Mouse (Mus musculus) embryonic facial prominence, embryonic 11.5 days (tissue): ENCODE measurements around the gene Pik3r6. TPM values are rescaled to one million over a fixed set of nuclear protein-coding genes. Genes with fewer than 3 reads are reported as not detected.

Experiments used
- ATAC-seq: fragments of 200-750 bp; cut with Nextera tagmentation; replicated peaks from 2 replicates; pipeline ENCODE4 v1.8.0; 2017; ENCODE audit warnings: low read depth; ENCODE audit not compliant: insufficient number of reproducible peaks, low FRiP score, low TSS enrichment
- DNase-seq: peaks from one replicate; pipeline ENCODE4 v3.0.0-alpha.2; 2015; ENCODE audit warnings: low spot score
- H3K27ac ChIP-seq: fragments of 300-500 bp; sonication (generic); replicated peaks from 2 replicates; pipeline ENCODE4 v1.5.1; 2014; ENCODE audit warnings: mild to moderate bottlenecking, low read depth, low read length, control low read depth
- H3K27me3 ChIP-seq: fragments of 300-500 bp; sonication (generic); 2 replicates; pipeline ENCODE4 v1.6.1; 2014; ENCODE audit warnings: mild to moderate bottlenecking, low read length, moderate library complexity, mixed read lengths; ENCODE audit not compliant: control insufficient read depth, insufficient read depth
- H3K36me3 ChIP-seq: fragments of 300-500 bp; sonication (generic); replicated peaks from 2 replicates; pipeline ENCODE4 v1.6.1; 2014; ENCODE audit warnings: low read depth, mild to moderate bottlenecking, low read length, moderate library complexity, mixed read lengths; ENCODE audit not compliant: control insufficient read depth, insufficient read depth
- H3K4me1 ChIP-seq: fragments of 300-500 bp; sonication (generic); 2 replicates; pipeline ENCODE4 v1.6.1; 2014; ENCODE audit warnings: low read length, mixed read lengths; ENCODE audit not compliant: control insufficient read depth, insufficient read depth
- H3K4me2 ChIP-seq: fragments of 300-500 bp; sonication (generic); 2 replicates; pipeline ENCODE4 v1.6.1; 2014; ENCODE audit warnings: low read depth, mild to moderate bottlenecking, control low read depth, low read length, moderate library complexity
- H3K4me3 ChIP-seq: fragments of 300-500 bp; sonication (generic); 2 replicates; pipeline ENCODE4 v1.5.1; 2014; ENCODE audit warnings: low read depth, low read length, control low read depth
- H3K9ac ChIP-seq: fragments of 300-500 bp; sonication (generic); replicated peaks from 2 replicates; pipeline ENCODE4 v1.6.1; 2014; ENCODE audit warnings: mild to moderate bottlenecking, control low read depth, low read length
- H3K9me3 ChIP-seq: fragments of 300-500 bp; sonication (generic); replicated peaks from 2 replicates; pipeline ENCODE4 v1.6.1; 2016; ENCODE audit warnings: mild to moderate bottlenecking, low read length, inconsistent platforms, mixed read lengths; ENCODE audit not compliant: control insufficient read depth
- WGBS: fragments of 180-500 bp; shearing (Covaris S2); extraction: QIAGEN DNeasy Blood & Tissue Kit; methylation state at CpG from one replicate; pipeline ENCODE4 v1.1.7; 2014; 5-methylcytosine and 5-hydroxymethylcytosine counted together
- polyA plus RNA-seq: library from polyadenylated mRNA; unstranded; fragments of >200 nt; fragmentation: Nextera tagmentation; extraction: Ambion mirVana; gene quantifications from 2 replicates; pipeline ENCODE4 v1.2.1, GENCODE M21; 2014

Pik3r6 gene
- polyA plus RNA-seq, 1 experiment from 2014 or later = 1.2 TPM

DNA sequence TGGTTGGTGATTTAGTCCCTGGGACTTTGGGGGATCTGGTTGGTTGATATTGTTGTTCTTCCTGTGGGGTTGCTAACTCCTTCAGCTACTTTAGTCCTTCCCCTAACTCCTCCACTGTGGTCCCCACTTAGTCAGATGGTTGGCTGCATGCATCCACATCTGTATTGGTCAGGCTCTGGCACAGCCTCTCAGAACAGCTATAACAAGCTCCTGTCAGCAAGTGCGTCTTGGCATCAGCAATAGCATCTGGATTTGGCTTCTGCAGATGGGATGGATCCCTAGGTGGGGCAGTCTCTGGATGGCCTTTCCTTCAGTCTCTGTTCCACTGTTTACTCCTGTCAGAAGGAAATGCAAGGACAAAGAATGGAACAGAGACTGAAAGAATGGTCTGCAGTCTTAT is 74.3 kb downstream of the Pik3r6 start:
- no peak overlapping the region for H3K27ac ChIP-seq
- H3K9me3 ChIP-seq = no peaks in the 10 kb centered on the region
- H3K4me1 ChIP-seq = no peaks in the 10 kb centered on the region; the same call in 1 of the 2 replicates
- H3K4me2 ChIP-seq = no peak overlapping the region
- ATAC-seq (no peak), DNase-seq (no peak)
- H3K27me3 ChIP-seq = no peaks in the 10 kb centered on the region
- H3K9ac ChIP-seq = no peak overlapping the region
- H3K4me3 ChIP-seq = no peak overlapping the region
- WGBS = 88% methylated on average over 1 of the region's 1 CpGs
- no peaks in the 10 kb centered on the region for H3K36me3 ChIP-seq

GRCm38 (mm10) chr11:68579462-68579881 is 76.7 kb downstream of the Pik3r6 start:
- H3K9ac ChIP-seq = no peak overlapping the region
- WGBS = 24% methylated on average over 9 of the region's 9 CpGs
- no peak overlapping the region for H3K4me2 ChIP-seq
- H3K27me3 ChIP-seq = no peaks in the 10 kb centered on the region
- DNase-seq = peak; percentile 55
- no peaks in the 10 kb centered on the region for H3K9me3 ChIP-seq
- no peak for ATAC-seq
- H3K4me1 ChIP-seq = no peaks in the 10 kb centered on the region; the same call in 1 of the 2 replicates
- no peaks in the 10 kb centered on the region for H3K36me3 ChIP-seq
- no peak overlapping the region for H3K27ac ChIP-seq
- H3K4me3 ChIP-seq = no peak overlapping the region

DNA sequence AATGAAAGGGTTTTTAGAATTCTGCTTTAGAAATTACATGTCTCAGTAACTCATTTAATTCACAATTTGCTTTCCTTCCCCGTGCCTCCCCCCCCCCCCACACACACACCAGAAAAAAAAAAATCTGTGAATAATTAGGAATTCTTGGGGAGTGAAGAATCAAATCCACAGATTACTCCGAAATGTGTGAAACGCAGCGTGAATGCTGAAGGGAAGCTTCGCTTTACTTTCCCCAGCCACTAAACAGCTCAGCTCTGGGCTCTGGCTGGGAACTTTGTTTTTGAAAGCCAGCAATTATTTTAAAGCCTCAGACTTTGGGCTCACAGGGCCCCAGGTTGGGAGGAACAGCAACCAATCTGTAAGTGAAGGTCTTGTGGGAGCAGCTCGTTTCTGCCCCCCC is 77.7 kb downstream of the Pik3r6 start:
- no peaks in the 10 kb centered on the region; the same call in 1 of the 2 replicates for H3K4me1 ChIP-seq
- H3K4me3 ChIP-seq = no peak overlapping the region
- H3K36me3 ChIP-seq = no peaks in the 10 kb centered on the region
- H3K9ac ChIP-seq = no peak overlapping the region
- no peaks in the 10 kb centered on the region for H3K9me3 ChIP-seq
- no peak for DNase-seq
- H3K4me2 ChIP-seq = no peak overlapping the region
- ATAC-seq = no peak
- 33% methylated on average over 6 of the region's 6 CpGs for WGBS
- H3K27me3 ChIP-seq = no peaks in the 10 kb centered on the region
- H3K27ac ChIP-seq = no peak overlapping the region

DNA sequence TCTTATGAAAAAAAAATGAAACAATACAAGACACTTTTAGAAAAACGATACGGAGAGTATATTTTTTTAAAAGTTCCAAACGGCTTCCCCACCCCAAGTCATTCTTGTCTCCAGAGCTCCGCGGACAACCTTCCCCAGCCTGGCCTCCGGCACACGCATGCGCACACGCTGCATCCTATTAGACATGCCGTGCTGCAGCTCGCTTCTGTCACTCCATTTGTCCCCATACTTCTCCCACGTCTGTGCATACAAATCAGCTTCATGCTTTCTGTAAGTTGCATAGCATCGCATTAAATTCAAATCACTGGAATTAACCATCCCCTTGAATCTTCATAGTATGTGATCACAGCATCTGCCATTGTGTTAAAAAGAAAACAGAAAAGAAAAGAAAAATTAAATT is 80.4 kb downstream of the Pik3r6 start:
- 88% methylated on average over 13 of the region's 13 CpGs for WGBS
- ATAC-seq (no peak), DNase-seq (no peak)
- no peak overlapping the region for H3K9ac ChIP-seq
- no peaks in the 10 kb centered on the region for H3K27me3 ChIP-seq
- H3K4me1 ChIP-seq = no peaks in the 10 kb centered on the region; the same call in 1 of the 2 replicates
- no peak overlapping the region for H3K4me2 ChIP-seq
- H3K27ac ChIP-seq = no peak overlapping the region
- H3K9me3 ChIP-seq = no peaks in the 10 kb centered on the region
- no peaks in the 10 kb centered on the region for H3K36me3 ChIP-seq
- H3K4me3 ChIP-seq = no peak overlapping the region

DNA sequence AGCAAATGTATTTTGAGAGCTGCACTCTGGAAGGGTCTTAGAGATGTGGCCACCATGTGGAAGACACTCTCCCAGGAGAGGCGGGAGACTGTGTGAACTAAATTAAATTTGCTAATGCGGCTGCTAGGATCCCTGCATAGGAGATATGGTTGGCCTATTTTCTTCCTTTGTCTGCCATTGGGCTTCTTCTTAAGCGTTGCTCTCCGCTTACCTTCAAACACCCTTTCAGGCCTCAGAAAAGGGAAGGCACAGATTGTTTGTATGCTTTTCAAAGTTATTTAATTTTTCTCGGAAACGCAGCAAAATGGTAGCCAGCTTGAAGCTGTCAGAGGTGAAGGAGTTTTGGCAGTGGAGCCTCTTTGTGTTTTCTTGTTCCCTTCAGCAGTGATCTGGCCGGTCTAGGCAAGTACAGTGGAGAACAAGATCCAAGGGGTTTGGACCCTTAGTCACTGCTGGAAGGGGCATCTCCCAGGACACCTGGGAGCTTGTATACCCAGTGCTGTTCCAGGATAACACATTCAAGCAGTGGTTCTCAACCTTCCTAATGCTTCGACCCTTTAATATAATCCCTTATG is 81.2 kb downstream of the Pik3r6 start:
- ATAC-seq (no peak), DNase-seq (no peak)
- H3K9me3 ChIP-seq = no peaks in the 10 kb centered on the region
- 78% methylated on average over 8 of the region's 8 CpGs for WGBS
- no peaks in the 10 kb centered on the region for H3K27me3 ChIP-seq
- H3K4me3 ChIP-seq = no peak overlapping the region
- no peaks in the 10 kb centered on the region for H3K36me3 ChIP-seq
- no peak overlapping the region for H3K27ac ChIP-seq
- no peak overlapping the region for H3K9ac ChIP-seq
- no peaks in the 10 kb centered on the region; the same call in 1 of the 2 replicates for H3K4me1 ChIP-seq
- H3K4me2 ChIP-seq = no peak overlapping the region

DNA sequence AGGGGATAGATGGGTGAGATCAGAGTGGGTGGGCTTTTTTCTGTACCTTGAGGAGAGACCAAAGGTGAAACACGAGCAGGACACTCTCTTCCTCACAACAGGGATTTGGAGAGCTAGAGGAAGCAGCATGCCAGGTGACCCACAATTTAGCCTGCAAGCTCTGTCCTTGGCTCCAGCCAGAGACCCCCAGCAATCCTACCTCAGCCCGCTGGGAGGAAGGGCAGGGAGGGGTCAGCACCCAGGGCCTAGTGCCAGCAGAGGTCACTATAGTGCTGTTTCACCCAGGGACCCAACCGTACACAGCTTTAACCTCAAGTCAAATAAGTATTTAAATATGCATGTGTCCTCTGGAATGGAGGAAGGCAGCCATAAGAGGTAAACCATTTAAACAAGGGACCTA is 83.1 kb downstream of the Pik3r6 start:
- Histone ChIP-seq H3K36me3 (no peaks in the 10 kb centered on the region), H3K4me3 (no peak overlapping the region), H3K9ac (no peak overlapping the region), H3K27me3 (no peaks in the 10 kb centered on the region), H3K4me1 (no peaks in the 10 kb centered on the region), H3K27ac (no peak overlapping the region), H3K9me3 (no peaks in the 10 kb centered on the region), H3K4me2 (no peak overlapping the region)
- 12% methylated on average over 3 of the region's 3 CpGs for WGBS
- peak; percentile 59 for DNase-seq
- ATAC-seq = no peak

GRCm38 (mm10) chr11:68586721-68587120 is 83.9 kb downstream of the Pik3r6 start, which contains the start of gene Ccdc42:
Gene Ccdc42 (plus strand): TSS chr11:68587021.
- H3K4me2 ChIP-seq = no peak within 1 kb of the TSS
- H3K4me1 ChIP-seq = 0 out of 2 replicates have a peak, but pooled peaks cover 2% of the 10 kb centered on the region
- 62% methylated on average over 5 of the region's 5 CpGs for WGBS
- no peak within 1 kb of the TSS for H3K27ac ChIP-seq
- no peaks in the 10 kb centered on the region for H3K36me3 ChIP-seq
- H3K27me3 ChIP-seq = no peaks in the 10 kb centered on the region
- H3K4me3 ChIP-seq = no peak within 1 kb of the TSS
- H3K9me3 ChIP-seq = no peaks in the 10 kb centered on the region
- ATAC-seq (no peak), DNase-seq (no peak)
- no peak within 1 kb of the TSS for H3K9ac ChIP-seq

- no peaks in the 10 kb centered on the region for H3K27me3 ChIP-seq
- H3K9ac ChIP-seq = no peak overlapping the region
- H3K4me1 ChIP-seq = 0 out of 2 replicates have a peak, but pooled peaks cover 2% of the 10 kb centered on the region
- no peak overlapping the region for H3K4me3 ChIP-seq
- DNase-seq (peak; percentile 77), ATAC-seq (no peak)
- 69% methylated on average over 8 of the region's 8 CpGs for WGBS
- no peaks in the 10 kb centered on the region for H3K36me3 ChIP-seq
- H3K27ac ChIP-seq = no peak overlapping the region
- no peak overlapping the region for H3K4me2 ChIP-seq
- no peaks in the 10 kb centered on the region for H3K9me3 ChIP-seq
Observed at GRCm38 (mm10) chr11:68589055-68589809, 86.4 kb downstream of the Pik3r6 start.
